In genomic region chr4:152226901-152227486, GRCm38 (mm10) we compare ENCODE assay signal across 8 mouse cellular contexts. TPM values are rescaled to one million over a fixed set of nuclear protein-coding genes. Genes with fewer than 3 reads are reported as not detected.
DNase-seq lines count a peak whose midpoint lies in the region; ATAC-seq lines count a peak whose summit lies in the region.

No protein-coding gene starts in this region.

- peak; percentile 22; the same call in 1 of the 2 replicates for ATAC-seq in cerebellum, adult (ENCODE audit: insufficient number of reproducible peaks, low FRiP score, low TSS enrichment)

- no peak for DNase-seq in cerebellum, adult 11 months
- DNase-seq in right cerebral cortex, adult 18-20 months = peak; percentile 88
- no peak for DNase-seq in right cerebral cortex, postnatal 4 days
- DNase-seq in left cerebral cortex, postnatal 25 days (ENCODE audit: low spot score in 2 of 2) = peak; percentile 71 to 96
- no peak for DNase-seq in embryo, embryonic 11 days
- DNase-seq in adrenal gland, postnatal 10 days = no peak
- DNase-seq in T-cell, adult 2 months (ENCODE audit: low spot score) = no peak

- intact Hi-C loops in left cerebral cortex, postnatal 25 days (cut with DNase I) = loop anchor here (2.0 kb wide), 1 partner anchor 18 kb away; no protein-coding TSS in a partner anchor

RNA-seq across cellular contexts. Expression of gene Gpr153, which starts 47.0 kb away (rescaled TPM):
- 10 to 100 TPM; 26.8 to 37.1 TPM for total RNA-seq in left cerebral cortex, postnatal 25 days (2021)
- total RNA-seq in adrenal gland, postnatal 10 days (2021) = 10 to 100 TPM; 11.2 to 11.8 TPM

RNA-seq across cellular contexts. Expression of gene Acot7, which starts 49.1 kb away (rescaled TPM):
- 100 to 1,000 TPM; 308 to 337 TPM for total RNA-seq in left cerebral cortex, postnatal 25 days (2021)
- 10 to 100 TPM; 33.2 to 38.0 TPM for total RNA-seq in adrenal gland, postnatal 10 days (2021)

Comparison
In these comparisons a context has a peak if more than half of its experiments do, and no peak if none do; other contexts are left out.
1. DNase-seq: peak in right cerebral cortex, adult 18-20 months (single experiment) and left cerebral cortex, postnatal 25 days (2 of 2); none in cerebellum, adult 11 months (single experiment), right cerebral cortex, postnatal 4 days (single experiment), embryo, embryonic 11 days (single experiment), adrenal gland, postnatal 10 days (single experiment) and T-cell, adult 2 months (single experiment).
2. RNA of gene Acot7, which starts 49.1 kb away (total RNA-seq): 308 to 337 TPM in left cerebral cortex, postnatal 25 days; 33.2 to 38.0 TPM in adrenal gland, postnatal 10 days; every median in the first group is over 4 times any median in the second.